Mouse (Mus musculus) lung, adult 18-20 months (tissue): ENCODE data around the gene Wfdc8.

Experiments used
- DNase-seq, 2 experiments: peaks; one replicate each; pipeline ENCODE4 v3.0.0; 2022; ENCODE audit warnings: mixed read lengths in 2 of 2

Wfdc8 gene

DNA sequence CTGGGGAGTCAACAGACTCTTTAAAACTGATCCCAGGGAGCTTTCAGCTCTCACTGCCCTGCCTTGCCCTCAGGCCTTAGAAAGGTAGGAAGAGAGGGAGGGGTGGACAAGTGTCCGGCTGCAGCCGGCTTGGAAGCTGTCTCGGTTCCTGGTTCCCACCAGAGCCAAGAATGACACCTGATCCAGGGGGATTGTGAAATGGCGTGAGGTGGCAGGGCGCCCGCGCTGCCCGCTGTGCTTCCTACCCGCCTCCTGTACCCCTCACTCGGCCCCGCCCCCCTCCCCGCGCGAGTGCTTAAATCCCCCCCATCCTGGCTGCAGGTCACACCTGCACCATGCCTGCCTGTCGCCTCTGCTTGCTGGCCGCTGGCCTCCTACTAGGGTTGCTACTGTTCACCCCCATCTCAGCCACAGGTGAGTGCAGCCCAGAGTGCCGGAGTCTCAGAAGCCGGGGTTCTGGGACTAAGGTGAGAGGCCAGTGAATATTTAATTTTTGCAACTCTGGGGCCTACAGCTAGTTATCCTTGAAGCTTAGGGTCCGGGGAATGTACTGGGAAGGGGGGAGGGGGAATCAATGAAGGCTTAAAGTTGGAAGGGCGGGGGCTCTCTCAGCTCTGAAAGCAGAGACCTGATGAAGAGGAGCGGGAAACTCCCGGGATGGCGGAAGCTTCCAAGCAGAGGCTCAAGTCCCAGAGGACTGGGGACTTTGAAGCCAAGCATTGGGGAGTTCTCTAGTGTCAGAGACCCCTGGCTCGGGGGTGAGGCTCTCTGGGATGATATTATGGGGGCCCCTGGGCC lies 50.8 kb downstream of the Wfdc8 start, which contains the start of gene Wfdc2:
Gene Wfdc2, plus strand, starts transcription at position 23 of the 798 bp plus-strand sequence.
- DNase-seq = peak; percentile 88 to 92

DNA sequence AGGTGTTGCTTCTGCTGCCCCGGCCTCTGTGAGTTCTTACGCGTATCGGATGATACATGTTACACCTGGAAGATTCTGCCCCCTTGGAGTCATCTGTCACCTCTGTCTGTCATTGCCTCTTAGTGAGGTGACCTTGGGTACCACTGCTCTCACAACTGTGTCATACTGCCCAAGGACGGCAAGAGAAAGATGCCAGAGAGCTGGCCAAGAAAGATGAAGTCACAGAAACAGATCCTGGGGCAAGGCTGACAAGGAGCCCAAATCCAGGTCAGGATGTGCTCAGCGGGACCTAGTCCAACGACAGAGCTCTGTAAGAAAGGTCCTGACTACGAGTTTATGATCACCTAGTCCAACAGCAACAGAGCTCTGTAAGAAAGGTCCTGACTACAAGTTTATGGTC lies 53.3 kb downstream of the Wfdc8 start:
- DNase-seq = no peak

DNA sequence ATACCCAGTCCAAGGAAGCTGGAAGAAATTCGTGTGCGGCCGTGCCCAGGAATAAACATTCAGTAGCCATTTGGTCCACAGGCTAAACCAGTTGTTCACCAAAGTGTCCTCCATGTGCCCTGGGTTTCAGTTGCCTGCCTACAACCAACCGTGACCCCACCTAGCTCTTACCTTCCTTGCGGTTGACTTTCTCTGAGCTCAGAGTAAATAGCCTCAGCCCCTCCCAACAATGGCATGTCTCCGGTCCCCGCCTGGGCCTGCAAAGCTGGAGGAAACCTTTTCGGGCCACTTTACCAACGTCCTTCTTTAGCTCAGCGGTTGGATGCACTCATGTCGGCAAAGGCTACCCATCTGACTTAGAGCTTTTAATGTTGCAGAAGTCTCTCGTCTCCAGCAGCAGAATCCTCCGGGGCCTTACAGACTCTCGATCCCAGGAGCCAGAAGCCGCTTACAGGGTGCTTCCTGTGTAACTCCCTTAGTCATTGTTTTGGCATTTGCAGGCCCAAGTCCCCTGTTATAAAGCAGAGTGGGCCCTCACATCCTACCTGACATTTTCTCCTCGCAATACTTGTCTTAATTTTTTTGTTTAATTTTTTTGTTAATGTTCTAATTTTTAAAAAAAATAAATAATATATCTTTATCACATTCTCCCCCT lies 54.3 kb downstream of the Wfdc8 start:
- peak; percentile 67 to 82 for DNase-seq

DNA sequence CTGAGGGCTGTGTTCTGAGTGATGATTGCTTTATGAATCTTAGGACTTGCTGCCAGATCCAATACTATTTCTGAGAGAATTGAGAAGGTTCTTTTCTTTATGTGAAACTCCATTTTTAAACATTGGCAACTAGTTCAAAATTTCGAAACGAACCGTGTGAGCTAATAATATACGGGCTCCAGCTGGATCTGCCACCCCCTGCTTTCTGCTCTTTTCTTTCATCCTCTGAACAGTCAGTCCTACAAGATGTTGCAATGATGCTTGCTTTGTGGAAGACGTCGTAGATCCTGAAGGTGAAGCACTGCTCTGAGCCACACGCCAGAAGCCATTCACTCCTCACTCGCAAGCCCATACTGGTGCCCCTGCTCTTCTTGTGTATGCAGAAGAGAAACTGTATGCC lies 55.0 kb downstream of the Wfdc8 start:
- peak in 1 of 2 experiments; percentile 16 for DNase-seq

DNA sequence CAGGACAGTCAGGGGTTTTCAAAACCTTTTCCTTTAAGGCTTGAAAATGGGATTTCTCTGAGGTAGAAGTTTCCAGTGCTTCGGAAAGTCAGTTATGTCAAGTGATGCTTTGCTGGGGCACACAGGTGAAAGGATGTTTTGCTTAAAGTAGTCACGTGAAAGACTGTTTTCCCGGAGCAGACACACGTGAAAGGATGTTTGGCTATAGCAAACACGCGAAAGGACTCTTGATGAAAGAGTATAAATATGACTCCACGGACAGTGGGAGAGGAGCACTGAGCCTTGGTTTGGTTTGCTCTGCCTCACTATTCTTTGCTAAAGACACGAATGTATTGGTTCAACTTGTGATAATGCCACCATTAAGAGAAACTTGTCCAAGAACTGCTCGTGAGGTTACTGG lies 61.9 kb downstream of the Wfdc8 start:
- peak in 1 of 2 experiments; percentile 56 for DNase-seq

DNA sequence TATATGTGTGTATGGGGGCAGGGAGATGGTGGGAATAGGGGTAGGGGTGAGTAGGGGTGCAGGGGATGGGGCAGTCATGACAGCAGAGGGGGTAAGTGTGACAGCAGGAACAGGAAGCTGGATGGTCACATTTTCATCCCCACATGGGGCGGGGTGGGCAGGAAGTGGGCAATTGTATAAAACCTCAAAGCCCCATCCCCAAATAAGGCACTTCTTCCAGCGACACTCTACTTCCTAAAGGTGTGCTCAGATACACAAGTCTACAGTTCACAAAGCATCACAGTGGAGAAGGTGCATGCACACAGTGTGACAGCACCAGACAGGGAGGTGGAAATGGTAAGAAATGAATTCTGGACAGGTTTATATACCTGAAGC lies 62.5 kb downstream of the Wfdc8 start:
- DNase-seq = no peak

DNA sequence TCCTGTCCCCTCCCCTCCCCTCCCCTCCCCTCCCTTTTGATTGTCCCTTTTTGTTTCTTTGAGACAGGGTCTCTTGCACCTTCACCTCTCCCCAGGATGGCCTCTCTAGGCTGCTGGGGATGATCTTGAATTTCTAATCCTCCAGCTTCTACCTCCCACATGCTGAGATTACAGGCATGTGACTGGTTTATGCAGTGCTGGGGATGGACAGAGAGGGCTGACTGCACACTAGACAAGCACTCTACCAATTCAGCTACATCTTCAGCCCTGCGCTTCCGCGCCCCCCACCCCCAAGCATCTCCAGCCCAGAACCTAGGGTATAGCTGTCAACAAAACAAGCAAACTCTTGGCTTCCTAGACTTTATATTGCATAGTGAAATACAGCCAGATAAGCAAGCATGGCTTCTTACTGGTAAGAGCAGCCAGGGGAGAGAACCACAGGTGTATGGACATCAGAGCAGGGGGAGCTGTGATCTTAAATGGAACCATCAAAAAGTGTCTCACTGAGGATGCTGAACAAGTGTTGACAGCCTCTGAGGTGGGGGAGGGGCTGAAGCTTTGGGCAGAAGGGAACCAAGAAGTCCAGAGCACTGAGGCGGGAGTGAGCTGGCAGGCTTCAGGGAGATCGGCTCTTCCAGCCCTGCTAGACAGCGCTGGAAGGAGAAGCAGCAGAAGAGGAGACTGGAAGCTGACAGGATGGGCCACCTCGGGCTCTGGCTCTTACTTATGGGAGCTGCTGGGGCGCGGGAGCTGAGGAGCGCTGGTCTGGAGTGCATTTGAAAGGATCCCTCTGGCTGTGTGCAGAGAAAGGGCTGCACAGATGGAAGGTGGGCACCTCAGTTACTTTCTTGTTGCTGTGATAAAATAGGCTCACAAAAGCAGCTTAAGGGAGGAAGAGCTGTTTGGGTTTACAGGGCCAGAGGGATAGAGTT lies 63.2 kb downstream of the Wfdc8 start:
- DNase-seq = peak in 1 of 2 experiments; percentile 24

DNA sequence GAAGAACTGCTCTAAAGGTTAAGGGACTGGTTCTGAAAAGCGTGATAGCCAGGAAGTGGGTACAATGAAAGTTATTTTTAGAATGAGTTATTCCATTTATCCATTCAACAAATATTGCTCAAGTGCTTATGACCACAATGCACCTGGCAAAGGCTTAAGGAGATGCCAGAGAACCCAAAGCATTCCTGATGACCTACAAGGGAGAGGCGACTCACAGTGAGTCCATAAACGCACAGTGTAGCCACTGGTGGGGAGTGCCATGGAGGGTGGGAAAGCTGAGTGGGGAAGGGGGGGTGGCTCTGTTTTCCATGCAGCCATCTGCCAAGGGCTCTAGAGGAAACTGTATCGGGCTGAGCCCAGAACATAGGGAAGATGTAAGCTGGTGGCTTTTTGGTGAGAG lies 64.1 kb downstream of the Wfdc8 start:
- DNase-seq = peak; percentile 58 to 84
